Mouse (Mus musculus): Measurements from ENCODE around the gene Osbpl10. TPM values are rescaled to one million over a fixed set of nuclear protein-coding genes. Genes with fewer than 3 reads are reported as not detected.

Osbpl10 gene
- polyA plus RNA-seq, 1 experiment from 2014 or later: 3.6 TPM

DNA sequence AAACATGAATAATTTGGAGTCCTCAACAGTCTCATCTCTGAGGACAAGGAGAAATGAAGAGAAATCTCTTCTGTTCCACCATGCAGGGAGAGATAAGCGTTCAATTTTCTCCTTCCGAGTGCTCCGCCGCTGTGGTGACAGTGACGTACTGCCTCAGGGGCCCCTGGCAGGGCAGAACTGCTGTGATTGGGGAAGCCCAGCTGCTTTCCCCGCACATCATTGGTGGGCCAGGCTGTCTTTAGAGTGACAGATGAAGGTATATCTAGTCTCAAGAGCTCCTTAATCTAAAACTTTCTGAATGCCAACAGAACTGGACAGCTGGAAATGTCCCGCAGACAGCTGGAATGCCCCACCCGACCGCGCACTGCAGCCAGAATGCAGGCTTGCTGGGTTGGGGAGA, 118.1 kb downstream of the Osbpl10 start:
- H3K27ac ChIP-seq: no peak overlapping the region
- 61% methylated on average over 10 of the region's 10 CpGs for WGBS
- no peaks in the 10 kb centered on the region for H3K27me3 ChIP-seq
- H3K9ac ChIP-seq (replicated peaks): no peak overlapping the region
- H3K4me2 ChIP-seq: no peak overlapping the region
- H3K36me3 ChIP-seq: no peaks in the 10 kb centered on the region
- H3K9me3 ChIP-seq: no peaks in the 10 kb centered on the region
- H3K4me1 ChIP-seq (replicated peaks): no peaks in the 10 kb centered on the region
- no peak for ATAC-seq (ENCODE audit: insufficient number of reproducible peaks, insufficient read depth, low FRiP score, low TSS enrichment, low read depth)
- H3K4me3 ChIP-seq (replicated peaks): no peak overlapping the region

GRCm38 (mm10) chr9:115097340-115097739, 119.0 kb downstream of the Osbpl10 start:
- Histone ChIP-seq H3K4me2 (no peak overlapping the region), H3K9ac (replicated peaks) (no peak overlapping the region), H3K4me1 (replicated peaks) (no peaks in the 10 kb centered on the region), H3K4me3 (replicated peaks) (no peak overlapping the region), H3K9me3 (no peaks in the 10 kb centered on the region), H3K27me3 (no peaks in the 10 kb centered on the region), H3K27ac (no peak overlapping the region), H3K36me3 (no peaks in the 10 kb centered on the region)
- no peak for ATAC-seq (ENCODE audit: insufficient number of reproducible peaks, insufficient read depth, low FRiP score, low TSS enrichment, low read depth)
- 87% methylated on average over 4 of the region's 4 CpGs for WGBS

- no peak overlapping the region for H3K4me3 ChIP-seq (replicated peaks)
- no peak overlapping the region for H3K27ac ChIP-seq
- ATAC-seq (ENCODE audit: insufficient number of reproducible peaks, insufficient read depth, low FRiP score, low TSS enrichment, low read depth): no peak
- H3K27me3 ChIP-seq: no peaks in the 10 kb centered on the region
- no peaks in the 10 kb centered on the region for H3K9me3 ChIP-seq
- no peak overlapping the region for H3K9ac ChIP-seq (replicated peaks)
- no peaks in the 10 kb centered on the region for H3K36me3 ChIP-seq
- H3K4me2 ChIP-seq: no peak overlapping the region
- 85% methylated on average over 15 of the region's 15 CpGs for WGBS
- H3K4me1 ChIP-seq (replicated peaks): 0 out of 2 replicates have a peak, but pooled peaks cover 3% of the 10 kb centered on the region
Observed at GRCm38 (mm10) chr9:115100181-115100915, 122.0 kb downstream of the Osbpl10 start.

GRCm38 (mm10) chr9:115107430-115107829, 129.1 kb downstream of the Osbpl10 start:
- Histone ChIP-seq H3K4me1 (replicated peaks) (peaks cover 3% of the 10 kb centered on the region; the same call in 1 of the 2 replicates), H3K27ac (no peak overlapping the region), H3K9me3 (no peaks in the 10 kb centered on the region), H3K4me2 (no peak overlapping the region), H3K27me3 (no peaks in the 10 kb centered on the region), H3K9ac (replicated peaks) (no peak overlapping the region), H3K4me3 (replicated peaks) (no peak overlapping the region), H3K36me3 (no peaks in the 10 kb centered on the region)
- no peak for ATAC-seq (ENCODE audit: insufficient number of reproducible peaks, insufficient read depth, low FRiP score, low TSS enrichment, low read depth)
- WGBS: 61% methylated on average over 7 of the region's 7 CpGs

DNA sequence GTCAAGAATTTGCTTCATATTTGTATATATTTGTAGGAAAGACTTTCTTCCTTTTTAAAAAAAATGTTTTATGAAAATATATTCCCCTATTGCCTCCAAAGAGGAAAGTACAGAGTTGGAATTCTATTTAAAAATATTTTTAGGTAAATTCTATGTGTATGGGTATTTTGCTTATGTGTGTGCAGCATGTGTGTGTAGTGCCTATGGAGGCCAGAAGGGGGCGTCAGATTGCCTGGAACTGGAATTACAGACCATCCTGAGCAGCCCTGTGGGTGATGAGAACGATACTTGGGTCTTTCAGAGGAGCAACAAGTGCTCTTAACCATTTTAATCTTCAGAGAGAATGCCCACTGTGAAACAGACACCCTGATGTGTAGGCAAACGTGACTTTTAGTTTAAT, 132.3 kb downstream of the Osbpl10 start:
- Histone ChIP-seq H3K4me2 (no peak overlapping the region), H3K9me3 (no peaks in the 10 kb centered on the region), H3K4me3 (replicated peaks) (no peak overlapping the region), H3K9ac (replicated peaks) (no peak overlapping the region), H3K4me1 (replicated peaks) (no peaks in the 10 kb centered on the region; the same call in 1 of the 2 replicates), H3K36me3 (no peaks in the 10 kb centered on the region), H3K27me3 (no peaks in the 10 kb centered on the region), H3K27ac (no peak overlapping the region)
- no peak for ATAC-seq (ENCODE audit: insufficient number of reproducible peaks, insufficient read depth, low FRiP score, low TSS enrichment, low read depth)
- 69% methylated on average over 3 of the region's 3 CpGs for WGBS

GRCm38 (mm10) chr9:115117314-115117713, 138.9 kb downstream of the Osbpl10 start:
- H3K9me3 ChIP-seq: no peaks in the 10 kb centered on the region
- peaks cover 20% of the 10 kb centered on the region for H3K4me1 ChIP-seq (replicated peaks)
- 0 out of 2 replicates have a peak, but pooled peaks cover 2% of the 10 kb centered on the region for H3K27me3 ChIP-seq
- no peak overlapping the region for H3K4me2 ChIP-seq
- H3K36me3 ChIP-seq: no peaks in the 10 kb centered on the region
- ATAC-seq (ENCODE audit: insufficient number of reproducible peaks, insufficient read depth, low FRiP score, low TSS enrichment, low read depth): no peak
- H3K27ac ChIP-seq: no peak overlapping the region
- H3K4me3 ChIP-seq (replicated peaks): no peak overlapping the region
- no peak overlapping the region for H3K9ac ChIP-seq (replicated peaks)
- WGBS: 28% methylated on average over 10 of the region's 10 CpGs

DNA sequence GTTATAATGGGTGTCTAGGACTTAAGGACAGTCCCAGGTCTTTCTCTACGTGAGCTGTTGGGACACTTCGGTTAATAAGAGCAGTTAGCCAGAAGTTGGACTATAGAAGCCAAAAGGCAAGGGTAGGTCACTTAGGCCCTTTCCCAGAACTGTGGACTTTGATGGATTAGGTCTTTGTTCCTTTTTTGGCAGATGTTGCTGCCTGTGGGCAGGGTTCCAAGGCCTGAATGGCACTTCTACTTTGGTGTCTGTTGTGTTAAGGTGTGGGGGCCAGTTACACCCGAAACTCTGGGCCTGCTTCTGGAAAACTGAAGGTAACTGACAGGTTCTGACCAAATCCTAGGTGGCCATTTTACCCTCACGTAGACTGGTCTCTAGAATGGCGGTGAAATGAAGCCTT, 141.9 kb downstream of the Osbpl10 start:
- no peak for ATAC-seq (ENCODE audit: insufficient number of reproducible peaks, insufficient read depth, low FRiP score, low TSS enrichment, low read depth)
- Histone ChIP-seq H3K4me1 (replicated peaks) (peaks cover 20% of the 10 kb centered on the region), H3K27ac (peak overlapping the region; percentile 78), H3K27me3 (0 out of 2 replicates have a peak, but pooled peaks cover 2% of the 10 kb centered on the region), H3K4me3 (replicated peaks) (no peak overlapping the region), H3K4me2 (no peak overlapping the region), H3K36me3 (no peaks in the 10 kb centered on the region), H3K9me3 (no peaks in the 10 kb centered on the region), H3K9ac (replicated peaks) (no peak overlapping the region)
- WGBS: 76% methylated on average over 5 of the region's 5 CpGs

- Histone ChIP-seq H3K36me3 (no peaks in the 10 kb centered on the region), H3K27me3 (0 out of 2 replicates have a peak, but pooled peaks cover 2% of the 10 kb centered on the region), H3K4me1 (replicated peaks) (peaks cover 20% of the 10 kb centered on the region), H3K27ac (peak overlapping the region; percentile 78), H3K4me3 (replicated peaks) (no peak overlapping the region), H3K9me3 (no peaks in the 10 kb centered on the region), H3K9ac (replicated peaks) (no peak overlapping the region), H3K4me2 (peak overlapping the region; percentile 15; the same call in 1 of the 2 replicates)
- ATAC-seq (ENCODE audit: insufficient number of reproducible peaks, insufficient read depth, low FRiP score, low TSS enrichment, low read depth): peak; percentile 64; the same call in 1 of the 2 replicates
- WGBS: 46% methylated on average over 17 of the region's 17 CpGs
Observed at GRCm38 (mm10) chr9:115120678-115121224, 142.4 kb downstream of the Osbpl10 start.

- H3K27ac ChIP-seq: no peak overlapping the region
- ATAC-seq (ENCODE audit: insufficient number of reproducible peaks, insufficient read depth, low FRiP score, low TSS enrichment, low read depth): no peak
- no peak overlapping the region for H3K4me2 ChIP-seq
- no peaks in the 10 kb centered on the region for H3K9me3 ChIP-seq
- H3K4me3 ChIP-seq (replicated peaks): no peak overlapping the region
- H3K36me3 ChIP-seq: no peaks in the 10 kb centered on the region
- no peaks in the 10 kb centered on the region for H3K4me1 ChIP-seq (replicated peaks)
- 0 out of 2 replicates have a peak, but pooled peaks cover 6% of the 10 kb centered on the region for H3K27me3 ChIP-seq
- WGBS: 62% methylated on average over 10 of the region's 10 CpGs
- no peak overlapping the region for H3K9ac ChIP-seq (replicated peaks)
Observed at GRCm38 (mm10) chr9:115127342-115127741, 149.0 kb downstream of the Osbpl10 start.

GRCm38 (mm10) chr9:115133926-115134325, 155.6 kb downstream of the Osbpl10 start:
- H3K4me1 ChIP-seq (replicated peaks): peaks cover 29% of the 10 kb centered on the region
- ATAC-seq (ENCODE audit: insufficient number of reproducible peaks, insufficient read depth, low FRiP score, low TSS enrichment, low read depth): no peak
- 0 out of 2 replicates have a peak, but pooled peaks cover 5% of the 10 kb centered on the region for H3K9me3 ChIP-seq
- no peak overlapping the region for H3K27ac ChIP-seq
- H3K9ac ChIP-seq (replicated peaks): no peak overlapping the region
- H3K4me2 ChIP-seq: no peak overlapping the region
- 52% methylated on average over 2 of the region's 2 CpGs for WGBS
- H3K27me3 ChIP-seq: peaks cover 16% of the 10 kb centered on the region
- no peak overlapping the region for H3K4me3 ChIP-seq (replicated peaks)
- no peaks in the 10 kb centered on the region for H3K36me3 ChIP-seq

DNA sequence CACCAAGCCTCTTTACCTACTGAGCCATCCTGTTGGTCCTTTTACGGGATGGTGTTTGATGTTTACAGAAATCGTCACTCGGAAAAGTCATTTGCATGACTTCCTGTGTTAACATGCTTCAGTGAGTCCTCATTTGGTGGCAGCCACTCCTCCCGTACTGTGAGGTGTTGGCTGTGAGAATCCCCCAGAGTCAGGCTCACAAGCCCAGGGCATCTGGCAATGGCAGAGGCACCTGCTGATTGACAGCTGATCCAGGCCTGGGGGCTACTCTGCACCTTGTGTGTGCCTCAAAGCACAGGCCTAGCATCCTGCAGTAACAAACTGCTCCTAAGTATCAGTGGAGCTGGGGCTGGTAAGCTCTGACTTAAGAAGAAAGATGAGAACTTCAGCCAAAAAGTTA, 156.4 kb downstream of the Osbpl10 start:
- H3K4me3 ChIP-seq (replicated peaks): no peak overlapping the region
- H3K9me3 ChIP-seq: 0 out of 2 replicates have a peak, but pooled peaks cover 5% of the 10 kb centered on the region
- 51% methylated on average over 4 of the region's 4 CpGs for WGBS
- peaks cover 36% of the 10 kb centered on the region for H3K4me1 ChIP-seq (replicated peaks)
- no peak overlapping the region for H3K27ac ChIP-seq
- H3K27me3 ChIP-seq: peaks cover 10% of the 10 kb centered on the region
- H3K9ac ChIP-seq (replicated peaks): no peak overlapping the region
- no peaks in the 10 kb centered on the region for H3K36me3 ChIP-seq
- ATAC-seq (ENCODE audit: insufficient number of reproducible peaks, insufficient read depth, low FRiP score, low TSS enrichment, low read depth): no peak
- H3K4me2 ChIP-seq: no peak overlapping the region

Data from limb, embryonic 12.5 days (tissue).